Mouse (Mus musculus) liver, embryonic 11.5 days (tissue): ENCODE measurements around the gene Gm20509. TPM values are rescaled to one million over a fixed set of nuclear protein-coding genes. Genes with fewer than 3 reads are reported as not detected.

Source experiments
- ATAC-seq: fragments of 200-750 bp; cut with Nextera tagmentation; replicated peaks from 2 replicates; pipeline ENCODE4 v1.8.0; 2017; ENCODE audit warnings: moderate number of reproducible peaks, mild to moderate bottlenecking, moderate TSS enrichment, moderate library complexity; ENCODE audit not compliant: low FRiP score
- DNase-seq: peaks from one replicate; pipeline ENCODE4 v3.0.0-alpha.2; 2017; ENCODE audit warnings: low spot score
- H3K27ac ChIP-seq: fragments of 300-500 bp; sonication (generic); 2 replicates; pipeline ENCODE4 v1.5.1; 2014; ENCODE audit warnings: mild to moderate bottlenecking, low read depth, low read length, control low read depth
- H3K27me3 ChIP-seq: fragments of 300-500 bp; sonication (generic); replicated peaks from 2 replicates; pipeline ENCODE4 v1.6.1; 2014; ENCODE audit warnings: low read length, mixed read lengths; ENCODE audit not compliant: control insufficient read depth, insufficient read depth
- H3K36me3 ChIP-seq: fragments of 300-500 bp; sonication (generic); 2 replicates; pipeline ENCODE4 v1.6.1; 2014; ENCODE audit warnings: mild to moderate bottlenecking, low read length, moderate library complexity, mixed read lengths; ENCODE audit not compliant: control insufficient read depth, insufficient read depth
- H3K4me1 ChIP-seq: fragments of 300-500 bp; sonication (generic); replicated peaks from 2 replicates; pipeline ENCODE4 v1.6.1; 2014; ENCODE audit warnings: low read length, mixed read lengths; ENCODE audit not compliant: control insufficient read depth, insufficient read depth
- H3K4me2 ChIP-seq: fragments of 300-500 bp; sonication (generic); 2 replicates; pipeline ENCODE4 v1.6.1; 2014; ENCODE audit warnings: mild to moderate bottlenecking, control low read depth, moderate library complexity
- H3K4me3 ChIP-seq: fragments of 300-500 bp; sonication (generic); 2 replicates; pipeline ENCODE4 v1.5.1; 2014; ENCODE audit warnings: low read depth, low read length, control low read depth
- H3K9ac ChIP-seq: fragments of 300-500 bp; sonication (generic); 2 replicates; pipeline ENCODE4 v1.6.1; 2014; ENCODE audit warnings: low read depth, low read length, control low read depth
- H3K9me3 ChIP-seq: fragments of 300-500 bp; sonication (generic); 2 replicates; pipeline ENCODE4 v1.6.1; 2016; ENCODE audit warnings: low read length, inconsistent platforms, mixed read lengths; ENCODE audit not compliant: control insufficient read depth
- WGBS: fragments of 180-500 bp; shearing (Covaris S2); extraction: QIAGEN DNeasy Blood & Tissue Kit; methylation state at CpG from one replicate; pipeline ENCODE4 v1.1.7; 2014; 5-methylcytosine and 5-hydroxymethylcytosine counted together
- polyA plus RNA-seq: library from polyadenylated mRNA; unstranded; fragments of >200 nt; fragmentation: Nextera tagmentation; extraction: Ambion mirVana; gene quantifications from 2 replicates; pipeline ENCODE4 v1.2.1, GENCODE M21; 2014

Gm20509 gene
- polyA plus RNA-seq, 1 experiment from 2014 or later, result not detected

GRCm38 (mm10) chr9:73137341-73137886 is 35.1 kb downstream of the Gm20509 start:
- 57% methylated on average over 11 of the region's 11 CpGs for WGBS
- no peaks in the 10 kb centered on the region for H3K36me3 ChIP-seq
- no peaks in the 10 kb centered on the region for H3K9me3 ChIP-seq
- H3K27me3 ChIP-seq, result no peaks in the 10 kb centered on the region
- DNase-seq, result no peak
- ATAC-seq, result no peak
- H3K4me1 ChIP-seq, result no peaks in the 10 kb centered on the region
- no peak overlapping the region for H3K9ac ChIP-seq
- no peak overlapping the region for H3K4me3 ChIP-seq
- H3K27ac ChIP-seq, result no peak overlapping the region
- H3K4me2 ChIP-seq, result no peak overlapping the region

- Histone ChIP-seq H3K4me1 (no peaks in the 10 kb centered on the region), H3K4me2 (no peak overlapping the region), H3K9me3 (no peaks in the 10 kb centered on the region), H3K27ac (no peak overlapping the region), H3K9ac (no peak overlapping the region), H3K4me3 (no peak overlapping the region), H3K27me3 (no peaks in the 10 kb centered on the region), H3K36me3 (no peaks in the 10 kb centered on the region)
- 59% methylated on average over 9 of the region's 9 CpGs for WGBS
- DNase-seq (no peak), ATAC-seq (no peak)
Observed at GRCm38 (mm10) chr9:73154347-73154746, 52.1 kb downstream of the Gm20509 start.

- no peak overlapping the region for H3K27ac ChIP-seq
- H3K9me3 ChIP-seq, result no peaks in the 10 kb centered on the region
- WGBS, result 71% methylated on average over 4 of the region's 4 CpGs
- ATAC-seq (no peak), DNase-seq (no peak)
- H3K4me1 ChIP-seq, result no peaks in the 10 kb centered on the region
- H3K27me3 ChIP-seq, result no peaks in the 10 kb centered on the region
- no peaks in the 10 kb centered on the region for H3K36me3 ChIP-seq
- H3K4me2 ChIP-seq, result no peak overlapping the region
- no peak overlapping the region for H3K9ac ChIP-seq
- H3K4me3 ChIP-seq, result no peak overlapping the region
Observed at GRCm38 (mm10) chr9:73157968-73158367, 55.7 kb downstream of the Gm20509 start.

GRCm38 (mm10) chr9:73159265-73159664 is 57.0 kb downstream of the Gm20509 start:
- no peaks in the 10 kb centered on the region for H3K4me1 ChIP-seq
- no peak overlapping the region for H3K4me2 ChIP-seq
- H3K27ac ChIP-seq, result no peak overlapping the region
- no peaks in the 10 kb centered on the region for H3K36me3 ChIP-seq
- no peaks in the 10 kb centered on the region for H3K27me3 ChIP-seq
- H3K4me3 ChIP-seq, result no peak overlapping the region
- ATAC-seq (no peak), DNase-seq (no peak)
- 50% methylated on average over 1 of the region's 1 CpGs for WGBS
- no peaks in the 10 kb centered on the region for H3K9me3 ChIP-seq
- no peak overlapping the region for H3K9ac ChIP-seq

GRCm38 (mm10) chr9:73162571-73163333 is 60.5 kb downstream of the Gm20509 start:
- no peaks in the 10 kb centered on the region for H3K9me3 ChIP-seq
- peak overlapping the region; percentile 57 for H3K4me2 ChIP-seq
- no peaks in the 10 kb centered on the region for H3K27me3 ChIP-seq
- 0 out of 2 replicates have a peak, but pooled peaks have one; percentile 43 for ATAC-seq
- peak; percentile 65 for DNase-seq
- WGBS, result 18% methylated on average over 26 of the region's 26 CpGs
- H3K4me1 ChIP-seq, result no peaks in the 10 kb centered on the region
- 0 out of 2 replicates have a peak overlapping the region, but pooled peaks have one; percentile 23 for H3K4me3 ChIP-seq
- H3K36me3 ChIP-seq, result no peaks in the 10 kb centered on the region
- no peak overlapping the region for H3K27ac ChIP-seq
- no peak overlapping the region for H3K9ac ChIP-seq

- Histone ChIP-seq H3K27me3 (no peaks in the 10 kb centered on the region), H3K36me3 (no peaks in the 10 kb centered on the region), H3K4me3 (no peak overlapping the region), H3K9me3 (0 out of 2 replicates have a peak, but pooled peaks cover 3% of the 10 kb centered on the region), H3K27ac (no peak overlapping the region), H3K4me2 (no peak overlapping the region), H3K9ac (no peak overlapping the region), H3K4me1 (no peaks in the 10 kb centered on the region)
- 80% methylated on average over 4 of the region's 4 CpGs for WGBS
- ATAC-seq (no peak), DNase-seq (no peak)
Observed at GRCm38 (mm10) chr9:73165631-73166030, 63.4 kb downstream of the Gm20509 start.

Other genes starting within 250 kb of the Gm20509 start
- gene Pygo1, start 176.8 kb upstream of the Gm20509 start, polyA plus RNA-seq, result 1.7 and 1.8 TPM in 2 replicates
- gene Dyx1c1, start 143.7 kb upstream of the Gm20509 start, polyA plus RNA-seq, result 0.70 and 0.77 TPM in 2 replicates
- not detected in 2 replicates for gene Gm44503, start 143.6 kb upstream of the Gm20509 start, polyA plus RNA-seq
- 6.9 and 7.3 TPM in 2 replicates for gene Ccpg1os, start 117.1 kb upstream of the Gm20509 start, polyA plus RNA-seq
- 14.8 and 18.9 TPM in 2 replicates for gene Ccpg1, start 117.0 kb upstream of the Gm20509 start, polyA plus RNA-seq
- gene Pigb, start 62.1 kb upstream of the Gm20509 start, polyA plus RNA-seq, result 17.1 and 21.0 TPM in 2 replicates
- 3.0 and 3.5 TPM in 2 replicates for gene Rab27a, start 57.6 kb upstream of the Gm20509 start, polyA plus RNA-seq
- gene Khdc3, start 634 bp upstream of the Gm20509 start, polyA plus RNA-seq, result not detected in 2 replicates
- 156 and 157 TPM in 2 replicates for gene Rsl24d1, start 11.0 kb downstream of the Gm20509 start, polyA plus RNA-seq